Mouse (Mus musculus): ENCODE data around the gene Dph1. TPM values are rescaled to one million over a fixed set of nuclear protein-coding genes. Genes with fewer than 3 reads are reported as not detected.
"Not testable (repeated sequence)": the region's sequence is repeated elsewhere in the genome, so short reads cannot be mapped to it uniquely, and the experiment has no call there.

The Dph1 gene
- total and polyA plus RNA-seq, 3 experiments = 8.5 to 21.7 (median 11.6) TPM

DNA sequence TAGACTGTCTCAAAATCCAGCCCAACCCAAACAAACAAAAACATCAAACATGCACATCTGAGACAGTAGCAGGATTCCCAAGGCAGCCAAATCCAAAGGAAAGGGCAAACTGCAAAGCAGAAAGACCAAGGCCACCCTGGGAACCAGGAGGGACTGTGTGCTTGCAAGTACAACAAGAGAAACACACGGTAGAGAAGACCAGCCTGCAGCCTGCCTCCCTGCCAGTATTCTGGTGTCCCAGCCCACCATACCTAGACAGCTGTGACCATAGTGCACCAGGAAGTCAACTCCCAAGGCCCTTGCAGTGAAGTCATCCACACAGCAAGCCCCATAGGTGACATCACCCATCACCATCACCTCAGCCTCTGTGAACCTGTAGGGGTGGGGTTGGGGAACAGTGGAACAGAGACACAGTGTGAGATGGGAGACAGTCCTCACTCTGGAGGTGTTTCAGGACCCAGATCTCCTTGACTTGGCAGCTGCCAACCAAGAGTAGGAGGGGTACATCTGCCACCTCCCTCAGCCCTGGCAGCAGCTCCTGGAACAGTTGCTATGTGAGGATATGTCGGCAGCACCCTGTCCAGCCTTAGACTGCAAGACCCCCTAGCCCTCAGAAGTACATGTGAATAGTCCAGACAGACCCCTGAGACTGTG is 7.0 kb downstream of the Dph1 start:
- intact Hi-C loops (cut with DNase I) = loop anchor here (5.0 kb wide), 1 partner anchor 388 kb away; no protein-coding TSS in a partner anchor
- whole genome bisulfite sequencing = 80% methylated on average over 2 of the region's 2 CpGs
- Histone ChIP-seq H3K27me3 (ENCODE audit: control insufficient read depth, insufficient read depth, low read length) (no peaks in the 10 kb centered on the region), H3K36me3 (ENCODE audit: control insufficient read depth, insufficient read depth, low read length) (no peaks in the 10 kb centered on the region), H3K79me2 (replicated peaks; ENCODE audit: control insufficient read depth, insufficient read depth, low read length) (no peaks in the 10 kb centered on the region), H3K4me3 (no peak overlapping the region), H3K4me1 (ENCODE audit: control insufficient read depth, insufficient read depth, low read length) (peaks cover 4% of the 10 kb centered on the region), H3K9ac (ENCODE audit: low read depth, low read length) (no peak overlapping the region), H3K27ac (no peak overlapping the region)
- TF ChIP-seq CTCF (IDR thresholded peaks at IDR 0.05) = no peak
- TF ChIP-seq EP300 (IDR thresholded peaks at IDR 0.05; ENCODE audit: insufficient read depth, low read depth, low read length) = no peak
- DNase-seq = peak in 1 of 2 experiments; percentile 12

DNA sequence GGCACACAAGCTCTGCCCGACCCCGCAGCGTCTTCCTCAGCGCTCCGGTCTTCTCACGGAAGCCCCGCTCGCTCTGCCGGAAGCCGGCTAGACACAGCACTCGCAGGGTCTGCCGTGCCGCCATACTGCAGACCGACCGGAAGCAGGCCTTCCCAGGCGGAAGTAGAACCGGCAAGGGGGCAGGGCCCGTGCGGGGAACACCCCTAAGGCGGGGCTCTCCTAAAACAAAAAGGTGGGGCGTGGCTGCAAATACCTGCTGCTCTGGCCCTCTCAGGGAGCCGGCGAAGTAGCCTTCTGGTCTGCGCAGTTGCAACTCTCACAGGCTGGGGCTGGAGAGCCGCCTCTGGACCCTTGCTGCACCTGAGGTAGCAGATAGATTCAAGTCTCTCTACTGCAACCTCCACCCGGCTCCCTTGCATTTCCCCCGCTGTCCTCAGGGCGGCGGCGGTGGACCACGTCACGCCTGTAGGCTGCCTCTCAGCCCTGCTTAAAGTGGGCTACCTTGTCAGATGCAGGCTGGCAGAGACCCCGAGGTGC is 12.3 kb downstream of the Dph1 start, which contains the start of gene Ovca2:
TSS of gene Ovca2 (minus strand) at position 164 of the 537 bp plus-strand sequence.
- H3K4me3 ChIP-seq = peak within 1 kb of the TSS; percentile 79
- peaks cover 5% of the 10 kb centered on the region for H3K4me1 ChIP-seq (ENCODE audit: control insufficient read depth, insufficient read depth, low read length)
- H3K79me2 ChIP-seq (replicated peaks; ENCODE audit: control insufficient read depth, insufficient read depth, low read length) = no peaks in the 10 kb centered on the region
- TF ChIP-seq POLR2A (IDR thresholded peaks at IDR 0.05; ENCODE audit: insufficient read depth, low read depth, low read length) = peak; percentile 81
- TF ChIP-seq EP300 (IDR thresholded peaks at IDR 0.05; ENCODE audit: insufficient read depth, low read depth, low read length) = 0 out of 2 replicates have a peak, but pooled peaks have one; percentile 7
- TF ChIP-seq CTCF (IDR thresholded peaks at IDR 0.05) = no peak; the same call in 1 of the 2 replicates
- peak; percentile 91 for DNase-seq
- 1% methylated on average over 33 of the region's 33 CpGs for WGBS
- H3K9ac ChIP-seq (ENCODE audit: low read depth, low read length) = peak within 1 kb of the TSS; percentile 87
- H3K36me3 ChIP-seq (ENCODE audit: control insufficient read depth, insufficient read depth, low read length) = no peaks in the 10 kb centered on the region
- H3K27ac ChIP-seq = peak within 1 kb of the TSS; percentile 88
- intact Hi-C loops (cut with DNase I) = loop anchor here (1.0 to 5.0 kb wide), 2 partner anchors 113 to 251 kb away; partner anchors contain the start of genes Smg6 and Srr
- no peaks in the 10 kb centered on the region for H3K27me3 ChIP-seq (ENCODE audit: control insufficient read depth, insufficient read depth, low read length)

DNA sequence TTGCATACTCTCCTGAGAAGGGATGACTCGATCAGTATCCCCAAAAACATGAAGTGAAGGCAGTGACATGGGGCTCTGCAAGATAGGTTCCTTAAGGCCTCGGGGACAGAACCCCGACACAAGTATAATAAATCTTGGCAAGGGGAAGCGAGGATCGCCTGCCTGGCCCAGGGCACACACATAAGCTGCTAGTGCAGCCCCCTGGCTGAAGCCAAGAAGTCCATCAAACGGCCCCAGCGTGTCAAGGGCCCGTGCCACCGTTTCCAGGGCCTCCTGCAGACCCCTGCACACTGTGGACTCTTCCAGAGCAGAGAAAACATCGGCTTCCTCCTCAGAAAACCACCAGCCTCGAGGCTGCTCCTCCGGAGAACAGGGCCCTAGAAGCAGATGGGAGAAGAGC is 13.0 kb downstream of the Dph1 start:
- Histone ChIP-seq H3K36me3 (ENCODE audit: control insufficient read depth, insufficient read depth, low read length) (no peaks in the 10 kb centered on the region), H3K79me2 (replicated peaks; ENCODE audit: control insufficient read depth, insufficient read depth, low read length) (no peaks in the 10 kb centered on the region), H3K4me1 (ENCODE audit: control insufficient read depth, insufficient read depth, low read length) (peaks cover 7% of the 10 kb centered on the region), H3K27ac (peak overlapping the region; percentile 88), H3K27me3 (ENCODE audit: control insufficient read depth, insufficient read depth, low read length) (no peaks in the 10 kb centered on the region), H3K4me3 (peak overlapping the region; percentile 79), H3K9ac (ENCODE audit: low read depth, low read length) (no peak overlapping the region)
- no peak for TF ChIP-seq CTCF (IDR thresholded peaks at IDR 0.05)
- WGBS = 50% methylated on average over 12 of the region's 12 CpGs
- intact Hi-C loops (cut with DNase I) = loop anchor here (1.0 to 5.0 kb wide), 2 partner anchors 113 to 251 kb away; partner anchors contain the start of genes Smg6 and Srr
- no peak for DNase-seq

DNA sequence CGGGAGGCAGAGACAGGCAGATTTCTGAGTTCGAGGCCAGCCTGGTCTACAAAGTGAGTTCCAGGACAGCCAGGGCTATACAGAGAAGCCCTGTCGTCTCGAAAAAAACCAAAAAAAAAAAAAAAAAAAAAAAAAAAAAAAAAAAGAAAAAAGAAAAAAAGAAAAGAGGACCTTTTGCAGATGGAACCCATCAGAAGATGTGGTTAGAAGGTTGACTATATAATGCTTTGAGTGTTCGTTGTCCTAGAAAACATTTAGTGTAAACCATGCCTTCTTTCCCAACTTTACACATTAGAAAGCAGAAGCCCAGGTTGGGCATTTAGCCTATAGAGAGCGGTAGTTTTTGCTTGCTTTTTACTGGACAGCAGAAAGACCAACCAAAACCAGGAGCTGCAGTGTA is 16.5 kb downstream of the Dph1 start:
- H3K4me3 ChIP-seq; H3K27ac ChIP-seq; intact Hi-C loops (cut with DNase I); DNase-seq; H3K79me2 ChIP-seq (replicated peaks; ENCODE audit: control insufficient read depth, insufficient read depth, low read length); H3K36me3 ChIP-seq (ENCODE audit: control insufficient read depth, insufficient read depth, low read length); H3K9ac ChIP-seq (ENCODE audit: low read depth, low read length); H3K4me1 ChIP-seq (ENCODE audit: control insufficient read depth, insufficient read depth, low read length); H3K27me3 ChIP-seq (ENCODE audit: control insufficient read depth, insufficient read depth, low read length): not testable (repeated sequence)
- 63% methylated on average over 6 of the region's 6 CpGs for WGBS

DNA sequence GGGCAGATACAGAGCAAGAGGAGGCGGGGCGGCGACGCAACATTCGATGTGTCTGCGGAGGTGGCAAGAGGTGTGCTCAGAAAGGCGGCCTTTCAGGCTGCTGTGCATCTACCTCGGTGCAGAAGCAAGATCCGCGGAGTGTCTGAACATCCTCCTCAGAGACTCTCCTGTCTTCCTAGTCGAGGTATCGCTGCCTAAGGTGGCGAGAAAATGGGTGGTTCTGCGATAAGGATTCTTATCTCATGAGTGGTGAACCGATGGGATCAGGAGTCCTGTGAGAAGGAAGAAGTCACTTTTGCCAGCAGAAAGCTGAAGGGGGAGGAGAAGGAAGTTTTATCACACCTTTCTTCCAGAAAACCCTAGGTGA is 17.3 kb downstream of the Dph1 start:
- H3K27me3 ChIP-seq (ENCODE audit: control insufficient read depth, insufficient read depth, low read length) = no peaks in the 10 kb centered on the region
- H3K36me3 ChIP-seq (ENCODE audit: control insufficient read depth, insufficient read depth, low read length) = no peaks in the 10 kb centered on the region
- peak overlapping the region; percentile 68 for H3K4me3 ChIP-seq
- no peak for DNase-seq
- TF ChIP-seq POLR2A (IDR thresholded peaks at IDR 0.05; ENCODE audit: insufficient read depth, low read depth, low read length) (no peak), CTCF (IDR thresholded peaks at IDR 0.05) (no peak), EP300 (IDR thresholded peaks at IDR 0.05; ENCODE audit: insufficient read depth, low read depth, low read length) (no peak)
- peaks cover 7% of the 10 kb centered on the region; the same call in 1 of the 2 replicates for H3K4me1 ChIP-seq (ENCODE audit: control insufficient read depth, insufficient read depth, low read length)
- intact Hi-C loops (cut with DNase I) = no loop called here
- WGBS = 2% methylated on average over 15 of the region's 15 CpGs
- H3K79me2 ChIP-seq (replicated peaks; ENCODE audit: control insufficient read depth, insufficient read depth, low read length) = no peaks in the 10 kb centered on the region
- no peak overlapping the region for H3K9ac ChIP-seq (ENCODE audit: low read depth, low read length)
- no peak overlapping the region for H3K27ac ChIP-seq

DNA sequence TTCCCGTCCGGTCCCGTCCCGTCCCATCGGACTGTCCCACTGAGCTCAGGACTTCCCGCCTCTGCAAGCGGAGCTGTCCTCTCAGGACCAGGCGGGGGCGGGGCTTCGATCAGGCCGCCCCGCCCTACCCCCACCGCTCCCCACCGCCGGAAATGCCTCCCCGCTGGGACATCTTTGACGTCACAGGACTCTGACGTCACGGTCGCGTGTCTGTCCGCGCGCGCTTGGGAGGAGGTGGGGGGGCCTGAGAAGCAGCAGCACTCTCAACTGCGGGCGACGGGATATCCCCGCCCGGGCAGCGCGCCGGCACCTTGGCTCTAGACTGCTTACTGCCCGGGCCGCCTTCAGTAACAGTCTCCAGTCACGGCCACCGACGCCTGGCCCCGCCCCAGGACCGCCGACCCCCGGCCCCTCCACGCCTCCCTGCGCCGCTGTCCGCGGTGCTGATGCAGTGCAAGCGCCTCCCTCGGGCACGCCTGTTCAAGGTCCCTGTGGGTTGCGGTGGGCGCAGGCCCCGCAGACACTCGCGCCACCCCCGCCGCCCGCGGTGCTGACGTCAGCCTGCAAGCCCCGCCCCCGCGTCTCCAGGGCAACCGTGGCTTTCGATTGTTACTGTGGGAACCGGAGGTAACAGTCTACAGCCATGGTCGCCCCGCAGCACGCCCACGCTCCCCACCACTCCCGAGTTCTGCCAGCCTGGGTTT is 17.8 kb downstream of the Dph1 start:
- TF ChIP-seq CTCF (IDR thresholded peaks at IDR 0.05) (no peak), POLR2A (IDR thresholded peaks at IDR 0.05; ENCODE audit: insufficient read depth, low read depth, low read length) (0 out of 2 replicates have a peak, but pooled peaks have one; percentile 26)
- intact Hi-C loops (cut with DNase I) = no loop called here
- H3K79me2 ChIP-seq (replicated peaks; ENCODE audit: control insufficient read depth, insufficient read depth, low read length) = no peaks in the 10 kb centered on the region
- H3K27ac ChIP-seq = no peak overlapping the region
- H3K4me3 ChIP-seq = peak overlapping the region; percentile 68
- H3K9ac ChIP-seq (ENCODE audit: low read depth, low read length) = peak overlapping the region; percentile 46
- WGBS = under 1% methylated on average over 70 of the region's 71 CpGs
- peaks cover 7% of the 10 kb centered on the region; the same call in 1 of the 2 replicates for H3K4me1 ChIP-seq (ENCODE audit: control insufficient read depth, insufficient read depth, low read length)
- peak; percentile 82 to 87 for DNase-seq
- H3K27me3 ChIP-seq (ENCODE audit: control insufficient read depth, insufficient read depth, low read length) = no peaks in the 10 kb centered on the region
- no peaks in the 10 kb centered on the region for H3K36me3 ChIP-seq (ENCODE audit: control insufficient read depth, insufficient read depth, low read length)

Data from heart, adult 2 months (tissue).